Mouse (Mus musculus): ENCODE results near the gene Adam33. TPM values are rescaled to one million over a fixed set of nuclear protein-coding genes. Genes with fewer than 3 reads are reported as not detected.

Adam33 gene
- polyA plus RNA-seq, 1 experiment: 3.3 TPM

DNA sequence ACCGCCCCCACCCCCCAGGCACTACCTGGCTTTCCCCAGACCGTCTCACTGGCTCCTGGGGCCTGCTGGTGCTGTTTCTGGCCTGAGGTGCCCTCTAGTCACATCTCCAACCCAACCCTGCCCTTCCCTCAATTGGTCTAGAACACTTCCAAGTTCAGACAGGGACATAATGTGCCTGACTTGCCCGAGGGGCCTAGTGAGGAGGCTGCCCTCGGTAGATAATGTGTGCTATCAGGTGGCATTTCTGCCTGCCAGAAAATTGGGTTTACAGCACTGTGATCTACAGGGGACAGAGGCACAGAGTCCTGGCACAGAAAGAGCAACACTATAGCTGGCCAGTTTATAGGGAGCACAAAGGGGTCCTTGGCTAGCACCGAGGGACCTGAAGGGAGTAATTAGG is 11.6 kb downstream of the Adam33 start:
- no peak for DNase-seq
- no peaks in the 10 kb centered on the region for H3K27me3 ChIP-seq (replicated peaks; ENCODE audit: control insufficient read depth, insufficient read depth, low read length)
- H3K27ac ChIP-seq (ENCODE audit: insufficient read depth, low read depth, low read length): no peak overlapping the region
- no peaks in the 10 kb centered on the region for H3K36me3 ChIP-seq (ENCODE audit: control insufficient read depth, insufficient read depth, low read length)
- TF ChIP-seq POLR2A (IDR thresholded peaks at IDR 0.05; ENCODE audit: low read depth, low read length) (no peak), CTCF (conservative IDR thresholded peaks at IDR 0.05; ENCODE audit: insufficient read depth, insufficient read length, low read depth, low read length) (no peak)
- 76% methylated on average over 5 of the region's 5 CpGs for WGBS
- no peak overlapping the region for H3K4me3 ChIP-seq (ENCODE audit: insufficient read depth, low read depth, low read length)
- H3K4me1 ChIP-seq (ENCODE audit: control insufficient read depth, insufficient read depth, low read length): no peaks in the 10 kb centered on the region

DNA sequence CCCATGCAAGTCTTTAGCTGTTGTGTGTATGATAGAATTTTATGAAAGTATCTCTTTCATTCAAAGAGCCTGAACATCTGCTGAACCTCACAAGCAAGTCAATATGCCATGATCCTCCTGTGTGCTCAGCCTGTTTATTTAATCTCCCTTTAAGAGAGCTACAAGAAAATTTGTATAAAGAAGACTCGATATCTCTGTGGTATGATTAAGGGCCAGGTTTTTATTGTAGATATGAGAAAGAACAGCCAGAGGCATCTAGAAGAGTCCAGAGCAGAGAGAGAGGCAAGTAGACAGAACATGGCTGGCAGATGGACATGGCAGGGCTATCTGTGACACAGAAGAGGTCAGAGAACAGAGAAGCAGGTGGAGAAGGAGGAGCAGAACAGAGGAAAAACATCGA is 17.6 kb downstream of the Adam33 start:
- Histone ChIP-seq H3K4me1 (ENCODE audit: control insufficient read depth, insufficient read depth, low read length) (peaks cover 2% of the 10 kb centered on the region; the same call in 1 of the 2 replicates), H3K27me3 (replicated peaks; ENCODE audit: control insufficient read depth, insufficient read depth, low read length) (no peaks in the 10 kb centered on the region), H3K27ac (ENCODE audit: insufficient read depth, low read depth, low read length) (no peak overlapping the region), H3K4me3 (ENCODE audit: insufficient read depth, low read depth, low read length) (no peak overlapping the region), H3K36me3 (ENCODE audit: control insufficient read depth, insufficient read depth, low read length) (no peaks in the 10 kb centered on the region)
- no peak for DNase-seq
- TF ChIP-seq POLR2A (IDR thresholded peaks at IDR 0.05; ENCODE audit: low read depth, low read length): no peak
- no peak for TF ChIP-seq CTCF (conservative IDR thresholded peaks at IDR 0.05; ENCODE audit: insufficient read depth, insufficient read length, low read depth, low read length)
- WGBS: 80% methylated on average over 2 of the region's 2 CpGs

DNA sequence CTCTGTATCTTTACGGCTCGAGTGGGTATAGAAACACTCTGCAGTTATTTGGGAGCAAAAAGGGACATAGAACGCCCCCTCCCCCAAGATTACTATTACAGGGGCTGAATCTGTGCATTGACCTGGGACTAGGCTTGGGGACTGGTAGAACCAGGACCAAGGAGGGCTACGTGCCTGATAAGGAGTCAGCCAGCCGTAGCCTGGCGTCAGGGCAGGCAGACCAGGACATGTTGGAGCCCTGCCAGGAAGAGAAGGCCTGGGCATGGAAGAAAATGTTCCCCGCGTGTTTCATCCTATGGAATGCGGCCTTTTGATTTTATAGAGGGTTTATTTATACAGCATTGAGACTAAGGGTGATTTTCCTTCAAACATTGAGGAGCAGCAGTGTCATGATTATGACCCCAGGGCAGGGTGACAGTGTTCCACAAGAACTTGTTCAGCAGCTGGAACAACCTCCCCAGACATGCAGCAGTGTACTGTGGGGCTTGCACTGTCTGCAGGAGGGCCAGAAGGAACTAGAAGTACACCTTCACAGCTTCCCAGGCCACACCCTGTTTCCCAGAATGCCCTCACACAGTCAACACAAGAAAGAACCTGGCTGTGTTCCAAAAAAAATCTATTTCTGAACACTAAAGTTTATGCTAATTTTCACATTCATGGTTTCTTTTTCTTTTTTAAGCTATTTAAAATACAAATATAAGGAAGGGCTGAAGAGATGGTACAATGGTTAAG is 18.5 kb downstream of the Adam33 start:
- TF ChIP-seq POLR2A (IDR thresholded peaks at IDR 0.05; ENCODE audit: low read depth, low read length): no peak
- TF ChIP-seq CTCF (conservative IDR thresholded peaks at IDR 0.05; ENCODE audit: insufficient read depth, insufficient read length, low read depth, low read length): no peak
- WGBS: 53% methylated on average over 9 of the region's 9 CpGs
- Histone ChIP-seq H3K27ac (ENCODE audit: insufficient read depth, low read depth, low read length) (peak overlapping the region; percentile 63; the same call in 1 of the 2 replicates), H3K4me1 (ENCODE audit: control insufficient read depth, insufficient read depth, low read length) (peaks cover 2% of the 10 kb centered on the region; the same call in 1 of the 2 replicates), H3K4me3 (ENCODE audit: insufficient read depth, low read depth, low read length) (no peak overlapping the region), H3K36me3 (ENCODE audit: control insufficient read depth, insufficient read depth, low read length) (no peaks in the 10 kb centered on the region), H3K27me3 (replicated peaks; ENCODE audit: control insufficient read depth, insufficient read depth, low read length) (no peaks in the 10 kb centered on the region)
- peak; percentile 34 for DNase-seq

DNA sequence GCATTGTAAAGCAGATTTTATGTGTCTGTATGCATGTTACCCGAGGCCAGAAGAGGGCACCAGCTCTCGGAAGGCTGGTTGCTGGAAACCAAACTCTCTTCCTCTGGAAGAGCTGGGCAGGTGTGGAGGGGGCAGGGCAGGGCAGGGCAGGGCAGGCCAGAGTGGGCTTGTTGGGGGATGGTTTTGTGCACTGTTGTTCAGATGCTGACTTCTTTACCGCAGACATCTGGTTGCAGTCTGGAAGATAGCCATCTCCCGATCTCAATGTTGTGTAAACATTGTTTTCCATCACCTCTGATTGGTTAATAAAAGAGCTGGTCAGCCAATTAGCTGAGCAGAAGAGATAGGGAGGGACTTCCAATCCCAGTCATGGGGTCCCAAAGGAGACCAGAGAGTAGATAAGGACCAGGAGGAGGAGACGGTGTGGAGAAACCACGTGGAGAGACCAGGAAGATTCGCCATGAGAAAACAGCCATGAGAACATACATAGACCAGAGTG is 19.2 kb downstream of the Adam33 start:
- TF ChIP-seq CTCF (conservative IDR thresholded peaks at IDR 0.05; ENCODE audit: insufficient read depth, insufficient read length, low read depth, low read length): 0 out of 2 replicates have a peak, but pooled peaks have one; percentile 14
- TF ChIP-seq POLR2A (IDR thresholded peaks at IDR 0.05; ENCODE audit: low read depth, low read length): no peak
- H3K36me3 ChIP-seq (ENCODE audit: control insufficient read depth, insufficient read depth, low read length): no peaks in the 10 kb centered on the region
- no peak overlapping the region for H3K27ac ChIP-seq (ENCODE audit: insufficient read depth, low read depth, low read length)
- 19% methylated on average over 7 of the region's 7 CpGs for WGBS
- no peaks in the 10 kb centered on the region for H3K27me3 ChIP-seq (replicated peaks; ENCODE audit: control insufficient read depth, insufficient read depth, low read length)
- peaks cover 2% of the 10 kb centered on the region; the same call in 1 of the 2 replicates for H3K4me1 ChIP-seq (ENCODE audit: control insufficient read depth, insufficient read depth, low read length)
- H3K4me3 ChIP-seq (ENCODE audit: insufficient read depth, low read depth, low read length): no peak overlapping the region
- peak; percentile 20 for DNase-seq

DNA sequence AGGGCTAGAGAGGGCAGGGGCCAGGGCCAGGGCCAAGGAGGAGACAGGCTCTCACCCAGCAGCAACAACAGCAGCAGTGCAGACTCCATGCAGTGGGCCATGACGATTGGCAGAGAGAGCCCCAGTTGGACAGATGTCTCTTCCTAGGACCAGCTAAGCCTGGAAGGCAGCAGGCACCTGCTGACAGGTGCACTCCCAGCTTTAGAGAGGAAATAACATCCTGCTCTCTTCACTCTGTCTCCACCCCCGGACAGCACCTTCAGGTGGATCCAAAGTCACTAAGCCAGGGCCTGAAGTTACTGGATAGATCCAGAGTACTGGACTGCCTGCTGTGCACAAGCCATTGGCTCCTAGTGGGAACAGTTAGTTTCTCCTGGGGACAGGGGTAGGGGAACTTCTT is 20.6 kb downstream of the Adam33 start, which contains the start of gene Gfra4:
Gfra4 (minus strand) TSS at position 101 of the 400 bp plus-strand sequence.
- TF ChIP-seq CTCF (conservative IDR thresholded peaks at IDR 0.05; ENCODE audit: insufficient read depth, insufficient read length, low read depth, low read length) (no peak), POLR2A (IDR thresholded peaks at IDR 0.05; ENCODE audit: low read depth, low read length) (no peak)
- H3K27me3 ChIP-seq (replicated peaks; ENCODE audit: control insufficient read depth, insufficient read depth, low read length): no peaks in the 10 kb centered on the region
- no peak for DNase-seq
- H3K36me3 ChIP-seq (ENCODE audit: control insufficient read depth, insufficient read depth, low read length): no peaks in the 10 kb centered on the region
- no peak within 1 kb of the TSS for H3K27ac ChIP-seq (ENCODE audit: insufficient read depth, low read depth, low read length)
- peaks cover 2% of the 10 kb centered on the region; the same call in 1 of the 2 replicates for H3K4me1 ChIP-seq (ENCODE audit: control insufficient read depth, insufficient read depth, low read length)
- 81% methylated on average over 2 of the region's 2 CpGs for WGBS
- no peak within 1 kb of the TSS for H3K4me3 ChIP-seq (ENCODE audit: insufficient read depth, low read depth, low read length)

DNA sequence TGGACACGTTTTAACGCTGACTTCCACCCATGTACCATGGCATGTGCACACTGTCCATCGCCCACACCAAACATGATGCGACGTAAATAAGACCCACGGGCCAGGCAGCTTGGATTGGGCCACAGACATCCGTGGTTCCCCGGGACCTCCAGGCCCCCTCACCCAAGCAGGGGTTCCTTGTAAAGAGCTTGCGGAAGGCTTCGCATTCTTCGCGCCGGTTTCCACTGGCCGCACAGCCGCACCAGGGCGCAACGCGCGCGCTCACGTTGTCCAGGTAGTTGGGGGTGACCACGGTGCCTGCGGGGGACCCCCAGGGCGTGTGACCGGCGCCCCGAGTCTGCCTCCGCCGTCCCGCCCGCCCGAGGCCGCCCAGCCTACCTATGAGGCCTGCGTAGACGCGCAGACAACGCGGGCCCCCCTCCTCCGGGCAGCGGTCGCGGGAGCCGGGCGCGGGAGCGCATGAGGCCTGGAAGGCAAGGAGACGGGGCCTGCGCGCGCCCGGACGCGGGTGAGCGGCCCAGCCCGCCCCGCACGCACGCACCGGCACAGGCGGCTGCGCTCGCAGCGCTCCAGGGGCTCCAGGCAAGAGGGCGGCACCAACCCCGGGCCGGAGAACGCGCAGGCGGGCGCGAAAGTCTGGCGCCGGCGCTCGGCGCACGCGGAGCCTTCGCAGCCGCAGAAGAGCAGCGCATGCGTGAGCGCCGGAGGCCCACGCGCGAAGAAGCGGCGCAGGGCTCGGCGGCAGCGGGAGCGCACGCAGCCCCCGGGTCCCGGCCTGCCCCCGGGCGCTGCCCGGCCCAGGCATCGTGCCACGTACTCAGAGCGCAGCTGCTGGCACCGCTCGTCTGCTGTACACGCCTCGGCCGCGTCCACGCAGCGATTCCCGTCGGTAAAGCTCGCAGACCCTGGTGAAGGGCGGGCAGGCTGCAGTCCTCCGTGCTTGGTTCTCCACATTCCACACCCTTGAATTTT is 22.5 kb downstream of the Adam33 start:
- Histone ChIP-seq H3K27me3 (replicated peaks; ENCODE audit: control insufficient read depth, insufficient read depth, low read length) (no peaks in the 10 kb centered on the region), H3K4me1 (ENCODE audit: control insufficient read depth, insufficient read depth, low read length) (peaks cover 2% of the 10 kb centered on the region; the same call in 1 of the 2 replicates), H3K36me3 (ENCODE audit: control insufficient read depth, insufficient read depth, low read length) (no peaks in the 10 kb centered on the region), H3K4me3 (ENCODE audit: insufficient read depth, low read depth, low read length) (peak overlapping the region; percentile 27; the same call in 1 of the 2 replicates), H3K27ac (ENCODE audit: insufficient read depth, low read depth, low read length) (no peak overlapping the region)
- peak; percentile 11 for DNase-seq
- WGBS: 3% methylated on average over 115 of the region's 115 CpGs
- TF ChIP-seq CTCF (conservative IDR thresholded peaks at IDR 0.05; ENCODE audit: insufficient read depth, insufficient read length, low read depth, low read length) (no peak), POLR2A (IDR thresholded peaks at IDR 0.05; ENCODE audit: low read depth, low read length) (no peak)

Measured in kidney, adult 2 months (tissue).